Comparison of ENCODE assay signal across 8 mouse cellular contexts in genomic region chr2:10788509-10788908, GRCm38 (mm10).
DNase-seq lines count a peak whose midpoint lies in the region; ATAC-seq lines count a peak whose summit lies in the region.

No protein-coding gene starts in this region.

- no peaks in the 10 kb centered on the region for H3K9me3 ChIP-seq in forebrain, embryonic 16.5 days (ENCODE audit: control insufficient read depth, low read length)
- H3K9me3 ChIP-seq in lung, embryonic 15.5 days: no peaks in the 10 kb centered on the region

- peaks cover 5% of the 10 kb centered on the region for H3K4me1 ChIP-seq in forebrain, embryonic 16.5 days (replicated peaks; ENCODE audit: control insufficient read depth, insufficient read depth, low read length)
- H3K4me1 ChIP-seq in lung, embryonic 15.5 days: 0 out of 2 replicates have a peak, but pooled peaks cover 5% of the 10 kb centered on the region

- no peak overlapping the region for H3K27ac ChIP-seq in forebrain, embryonic 16.5 days (ENCODE audit: low read length)
- peak overlapping the region; percentile 26; the same call in 1 of the 2 replicates for H3K27ac ChIP-seq in lung, embryonic 15.5 days

- ATAC-seq in forebrain, embryonic 16.5 days: peak; percentile 98
- peak; percentile 92; the same call in 1 of the 2 replicates for ATAC-seq in lung, embryonic 15.5 days (ENCODE audit: borderline replicate concordance, extremely low read depth, low FRiP score, low TSS enrichment)

- WGBS in forebrain, embryonic 16.5 days: 0% methylated on average over 1 of the region's 1 CpGs
- 17% methylated on average over 1 of the region's 1 CpGs for WGBS in lung, embryonic 15.5 days

- no peak overlapping the region for H3K4me2 ChIP-seq in forebrain, embryonic 16.5 days (ENCODE audit: low read length)
- no peak overlapping the region for H3K4me2 ChIP-seq in lung, embryonic 15.5 days

- H3K4me3 ChIP-seq in forebrain, embryonic 16.5 days (replicated peaks; ENCODE audit: low read length): no peak overlapping the region
- H3K4me3 ChIP-seq in lung, embryonic 15.5 days: no peak overlapping the region

- peaks cover 4% of the 10 kb centered on the region; the same call in 1 of the 2 replicates for H3K27me3 ChIP-seq in forebrain, embryonic 16.5 days (replicated peaks; ENCODE audit: control insufficient read depth, insufficient read depth, low read length)
- H3K27me3 ChIP-seq in lung, embryonic 15.5 days: no peaks in the 10 kb centered on the region

- peak; percentile 53 for DNase-seq in 3134 (ENCODE audit: extremely low read depth, insufficient read length, low spot score)
- DNase-seq in adipocyte (ENCODE audit: low spot score): peak; percentile 53
- peak; percentile 69 for DNase-seq in heart, postnatal 4 days
- DNase-seq in skeletal muscle tissue, adult 2 months (ENCODE audit: low read depth, low spot score): peak; percentile 57
- DNase-seq in embryo, embryonic 9.5 days (ENCODE audit: extremely low spot score): no peak
- no peak for DNase-seq in kidney, postnatal 36 days

- no peak overlapping the region for H3K9ac ChIP-seq in forebrain, embryonic 16.5 days (replicated peaks; ENCODE audit: low read depth, low read length)
- H3K9ac ChIP-seq in lung, embryonic 15.5 days: no peak overlapping the region

- H3K36me3 ChIP-seq in forebrain, embryonic 16.5 days (ENCODE audit: control insufficient read depth, insufficient read depth): no peaks in the 10 kb centered on the region
- no peaks in the 10 kb centered on the region for H3K36me3 ChIP-seq in lung, embryonic 15.5 days

Comparison
In these comparisons a context has a peak if more than half of its experiments do, and no peak if none do; other contexts are left out.
1. DNase-seq: peak in 3134 (single experiment), adipocyte (single experiment), heart, postnatal 4 days (single experiment) and skeletal muscle tissue, adult 2 months (single experiment); none in embryo, embryonic 9.5 days (single experiment) and kidney, postnatal 36 days (0 of 2).